Mouse (Mus musculus) retina, embryonic 14.5 days (tissue): ENCODE data around the gene Prkcb.
"Not testable (repeated sequence)": the region's sequence is repeated elsewhere in the genome, so short reads cannot be mapped to it uniquely, and the experiment has no call there.

ENCODE experiments used
- DNase-seq: peaks from one replicate; pipeline ENCODE4 v3.0.0-alpha.2; 2015; ENCODE audit warnings: low spot score

Prkcb gene

GRCm38 (mm10) chr7:122288605-122289242 lies at the start of gene Prkcb:
Gene Prkcb (plus strand): TSS chr7:122288751.
- DNase-seq = peak; percentile 81

- DNase-seq = no peak
These were observed 49.6 kb upstream of the Prkcb start for GRCm38 (mm10) chr7:122238939-122239338.

- DNase-seq = no peak
These were observed 48.0 kb upstream of the Prkcb start for GRCm38 (mm10) chr7:122240413-122241119.

- peak; percentile 73 for DNase-seq
These were observed 46.3 kb upstream of the Prkcb start for GRCm38 (mm10) chr7:122242260-122242659.

- not testable (repeated sequence) for DNase-seq
These were observed 45.8 kb upstream of the Prkcb start for GRCm38 (mm10) chr7:122242744-122243143.

GRCm38 (mm10) chr7:122244166-122244565 lies 44.4 kb upstream of the Prkcb start:
- DNase-seq = no peak

GRCm38 (mm10) chr7:122244584-122244983 lies 44.0 kb upstream of the Prkcb start:
- no peak for DNase-seq

GRCm38 (mm10) chr7:122245976-122246375 lies 42.6 kb upstream of the Prkcb start:
- no peak for DNase-seq

GRCm38 (mm10) chr7:122247254-122247864 lies 41.2 kb upstream of the Prkcb start:
- DNase-seq = no peak

- DNase-seq = no peak
These were observed 39.2 kb upstream of the Prkcb start for GRCm38 (mm10) chr7:122249321-122249821.

- DNase-seq = peak; percentile 86
These were observed 37.1 kb upstream of the Prkcb start for GRCm38 (mm10) chr7:122251197-122252011.

- DNase-seq = no peak
These were observed 31.8 kb upstream of the Prkcb start for GRCm38 (mm10) chr7:122256722-122257121.

- no peak for DNase-seq
These were observed 30.0 kb upstream of the Prkcb start for GRCm38 (mm10) chr7:122258521-122258920.

- no peak for DNase-seq
These were observed 28.4 kb upstream of the Prkcb start for GRCm38 (mm10) chr7:122260055-122260602.

GRCm38 (mm10) chr7:122268983-122269486 lies 19.5 kb upstream of the Prkcb start:
- DNase-seq = no peak

- no peak for DNase-seq
These were observed 16.2 kb upstream of the Prkcb start for GRCm38 (mm10) chr7:122272334-122272733.

- no peak for DNase-seq
These were observed 9.0 kb upstream of the Prkcb start for GRCm38 (mm10) chr7:122279580-122279979.

- no peak for DNase-seq
These were observed 8.2 kb upstream of the Prkcb start for GRCm38 (mm10) chr7:122280334-122280733.

- DNase-seq = no peak
These were observed 6.0 kb upstream of the Prkcb start for GRCm38 (mm10) chr7:122282584-122282983.

GRCm38 (mm10) chr7:122287217-122287616 lies 1.3 kb upstream of the Prkcb start:
- no peak for DNase-seq

GRCm38 (mm10) chr7:122289243-122290111 lies 926 bp downstream of the Prkcb start:
- DNase-seq = peak; percentile 38
